Comparison of ENCODE assay signal across 26 mouse cellular contexts in genomic region chr19:34752391-34753092, GRCm38 (mm10). TPM values are rescaled to one million over a fixed set of nuclear protein-coding genes. Genes with fewer than 3 reads are reported as not detected.
DNase-seq lines count a peak whose midpoint lies in the region; ATAC-seq and TF ChIP-seq lines count a peak whose summit lies in the region.
"Had no signal": no experiment of that assay in that cellular context is flagged by ENCODE, and none has a peak within 500 bp of the region (broad histone marks: within the 10 kb centered on the region; RNA-seq: fewer than 3 reads in every experiment).

No protein-coding gene starts in this region.

- 61% methylated on average over 3 of the region's 3 CpGs for WGBS in heart, embryonic 14.5 days
- 70% methylated on average over 3 of the region's 3 CpGs for WGBS in liver, embryonic 16.5 days (ENCODE audit: insufficient replicate concordance)
- 66% methylated on average over 3 of the region's 3 CpGs for WGBS in liver, embryonic 11.5 days
- WGBS in lung, embryonic 16.5 days, result 28% methylated on average over 3 of the region's 3 CpGs

- ATAC-seq in heart, embryonic 14.5 days (ENCODE audit: insufficient number of reproducible peaks, insufficient read depth, low FRiP score, low read depth), result no peak
- ATAC-seq in liver, embryonic 16.5 days (ENCODE audit: low read depth), result peak; percentile 64
- ATAC-seq in liver, embryonic 11.5 days (replicated peaks; ENCODE audit: low FRiP score), result no peak
- ATAC-seq in lung, embryonic 16.5 days (ENCODE audit: low read depth), result peak; percentile 63
- ATAC-seq: forebrain, embryonic 16.5 days; midbrain, embryonic 13.5 days had no signal

- no peaks in the 10 kb centered on the region for H3K36me3 ChIP-seq in heart, embryonic 14.5 days (ENCODE audit: control insufficient read depth, insufficient read depth, low read length)
- no peaks in the 10 kb centered on the region for H3K36me3 ChIP-seq in liver, embryonic 16.5 days (ENCODE audit: control insufficient read depth, insufficient read depth)
- H3K36me3 ChIP-seq in liver, embryonic 11.5 days (ENCODE audit: control insufficient read depth, insufficient read depth, low read length), result no peaks in the 10 kb centered on the region
- H3K36me3 ChIP-seq in lung, embryonic 16.5 days (ENCODE audit: control insufficient read depth, insufficient read depth, low read length), result no peaks in the 10 kb centered on the region
- H3K36me3 ChIP-seq: embryonic facial prominence, embryonic 10.5 days; hindbrain, embryonic 15.5 days; kidney, embryonic 15.5 days; limb, embryonic 12.5 days; midbrain, embryonic 13.5 days had no signal

- no peak overlapping the region for H3K4me3 ChIP-seq in heart, embryonic 14.5 days (ENCODE audit: control insufficient read depth in 1 of 2, insufficient read depth in 1 of 2, low read depth in 1 of 2, low read length in 2 of 2)
- no peak overlapping the region for H3K4me3 ChIP-seq in liver, embryonic 16.5 days (ENCODE audit: low read depth, low read length)
- no peak overlapping the region for H3K4me3 ChIP-seq in liver, embryonic 11.5 days (ENCODE audit: low read depth, low read length)
- no peak overlapping the region for H3K4me3 ChIP-seq in lung, embryonic 16.5 days (ENCODE audit: low read length)
- H3K4me3 ChIP-seq in gastrocnemius, adult 2 months, result no peak overlapping the region
- H3K4me3 ChIP-seq: embryonic facial prominence, embryonic 10.5 days; hindbrain, embryonic 15.5 days; kidney, embryonic 15.5 days; limb, embryonic 12.5 days; megakaryocyte, embryonic 14.5 days; midbrain, embryonic 13.5 days had no signal

- H3K4me1 ChIP-seq in heart, embryonic 14.5 days (ENCODE audit: control insufficient read depth in 2 of 2, insufficient read depth in 2 of 2, low read length in 2 of 2), result peaks cover 5 to 13% of the 10 kb centered on the region in 2 experiments; a peak in 2 of 4 replicates
- H3K4me1 ChIP-seq in liver, embryonic 16.5 days (ENCODE audit: control insufficient read depth, low read depth, low read length), result no peaks in the 10 kb centered on the region; the same call in none of the 2 replicates
- 0 out of 2 replicates have a peak, but pooled peaks cover 2% of the 10 kb centered on the region for H3K4me1 ChIP-seq in liver, embryonic 11.5 days (replicated peaks; ENCODE audit: control insufficient read depth, insufficient read depth, low read length)
- peaks cover 2% of the 10 kb centered on the region; the same call in 1 of the 2 replicates for H3K4me1 ChIP-seq in lung, embryonic 16.5 days (replicated peaks; ENCODE audit: control insufficient read depth, insufficient read depth, low read length)
- H3K4me1 ChIP-seq: embryonic facial prominence, embryonic 10.5 days; hindbrain, embryonic 15.5 days; midbrain, embryonic 13.5 days had no signal

- intact Hi-C loops in heart, postnatal 36 days (cut with DNase I), result loop anchor here (5.0 kb wide), 1 partner anchor 85 kb away; no protein-coding TSS in a partner anchor
- intact Hi-C loops in gastrocnemius, adult 2 months (cut with DNase I), result no loop called here

- no peak overlapping the region for H3K4me2 ChIP-seq in heart, embryonic 14.5 days (ENCODE audit: low read length)
- H3K4me2 ChIP-seq in liver, embryonic 16.5 days (ENCODE audit: low read depth, low read length), result no peak overlapping the region
- H3K4me2 ChIP-seq in liver, embryonic 11.5 days, result no peak overlapping the region
- no peak overlapping the region for H3K4me2 ChIP-seq in lung, embryonic 16.5 days (ENCODE audit: low read depth, low read length)
- H3K4me2 ChIP-seq: hindbrain, embryonic 15.5 days; kidney, embryonic 15.5 days; limb, embryonic 12.5 days; midbrain, embryonic 13.5 days had no signal

- no peak overlapping the region for H3K9ac ChIP-seq in heart, embryonic 14.5 days (ENCODE audit: low read length)
- H3K9ac ChIP-seq in liver, embryonic 16.5 days (ENCODE audit: low read depth, low read length), result no peak overlapping the region
- H3K9ac ChIP-seq in liver, embryonic 11.5 days (ENCODE audit: low read depth, low read length), result no peak overlapping the region
- H3K9ac ChIP-seq in lung, embryonic 16.5 days (ENCODE audit: low read length), result no peak overlapping the region
- H3K9ac ChIP-seq: hindbrain, embryonic 15.5 days; kidney, embryonic 15.5 days; limb, embryonic 12.5 days; liver, embryonic 14.5 days; midbrain, embryonic 13.5 days had no signal

- no peak for DNase-seq in heart, postnatal 36 days
- DNase-seq in liver, embryonic 11.5 days (ENCODE audit: low spot score), result no peak
- peak; percentile 48 for DNase-seq in lung, postnatal 36 days
- no peak for DNase-seq in gastrocnemius, adult 2 months
- no peak for DNase-seq in frontal cortex, postnatal 10 days (ENCODE audit: low spot score in 2 of 2)
- DNase-seq: adrenal gland, adult 2 months; B cell, adult 2 months; cerebellum, adult 11-12 months; cerebellum, postnatal 10 days; gastrocnemius, postnatal 36 days; kidney, postnatal 36 days; thymus, postnatal 14 days had no signal

- no peak for TF ChIP-seq CTCF in gastrocnemius, adult 2 months (IDR thresholded peaks at IDR 0.05)

- no peaks in the 10 kb centered on the region for H3K9me3 ChIP-seq in heart, embryonic 14.5 days (ENCODE audit: control insufficient read depth, low read length)
- H3K9me3 ChIP-seq in liver, embryonic 16.5 days (replicated peaks; ENCODE audit: control insufficient read depth, low read length), result no peaks in the 10 kb centered on the region
- no peaks in the 10 kb centered on the region for H3K9me3 ChIP-seq in liver, embryonic 11.5 days (ENCODE audit: control insufficient read depth, low read length)
- no peaks in the 10 kb centered on the region; the same call in 1 of the 2 replicates for H3K9me3 ChIP-seq in lung, embryonic 16.5 days (ENCODE audit: control insufficient read depth, low read length)
- H3K9me3 ChIP-seq: embryonic facial prominence, embryonic 10.5 days; hindbrain, embryonic 15.5 days; kidney, embryonic 15.5 days; midbrain, embryonic 13.5 days had no signal

- H3K27me3 ChIP-seq in heart, embryonic 14.5 days (ENCODE audit: control insufficient read depth, insufficient read depth, low read length), result no peaks in the 10 kb centered on the region
- H3K27me3 ChIP-seq in liver, embryonic 16.5 days (ENCODE audit: control insufficient read depth, insufficient read depth, low read depth, low read length), result no peaks in the 10 kb centered on the region
- no peaks in the 10 kb centered on the region for H3K27me3 ChIP-seq in liver, embryonic 11.5 days (replicated peaks; ENCODE audit: control insufficient read depth, insufficient read depth, low read length)
- no peaks in the 10 kb centered on the region for H3K27me3 ChIP-seq in lung, embryonic 16.5 days (ENCODE audit: control insufficient read depth, insufficient read depth, low read depth, low read length)
- H3K27me3 ChIP-seq: hindbrain, embryonic 15.5 days had no signal

- peak overlapping the region; percentile 58 to 71 for H3K27ac ChIP-seq in heart, embryonic 14.5 days (replicated peaks in 1 of 2; ENCODE audit: control insufficient read depth in 1 of 2, insufficient read depth in 1 of 2, low read depth in 2 of 2, low read length in 2 of 2)
- no peak overlapping the region for H3K27ac ChIP-seq in liver, embryonic 16.5 days (ENCODE audit: low read length)
- no peak overlapping the region for H3K27ac ChIP-seq in liver, embryonic 11.5 days (ENCODE audit: low read depth, low read length)
- peak overlapping the region; percentile 50 for H3K27ac ChIP-seq in lung, embryonic 16.5 days (ENCODE audit: low read length)
- H3K27ac ChIP-seq in gastrocnemius, adult 2 months, result no peak overlapping the region
- H3K27ac ChIP-seq: embryonic facial prominence, embryonic 10.5 days; hindbrain, embryonic 15.5 days; kidney, embryonic 15.5 days; limb, embryonic 12.5 days; liver, embryonic 14.5 days; midbrain, embryonic 13.5 days had no signal

RNA-seq across cellular contexts. Expression of gene Slc16a12, which starts 5.5 kb away (rescaled TPM):
- 19.7 and 20.2 TPM in 2 replicates for polyA plus RNA-seq in heart, embryonic 14.5 days (2014; fragmentation: Nextera tagmentation; extraction: Ambion mirVana)
- 1 to 10 TPM; 1.7 to 1.9 TPM for total RNA-seq in heart, postnatal 36 days (2021)
- polyA plus RNA-seq in liver, embryonic 16.5 days (2015; fragmentation: Nextera tagmentation; extraction: Ambion mirVana), result 15.3 and 16.5 TPM in 2 replicates
- 11.6 and 13.0 TPM in 2 replicates for polyA plus RNA-seq in liver, embryonic 11.5 days (2014; fragmentation: Nextera tagmentation; extraction: Ambion mirVana)
- polyA plus RNA-seq in lung, embryonic 16.5 days (2015; fragmentation: Nextera tagmentation; extraction: Ambion mirVana), result 15.7 and 16.0 TPM in 2 replicates
- under 1 TPM; 0.38 to 0.47 TPM for total RNA-seq in gastrocnemius, adult 2 months (2021)
- total RNA-seq: MEL; monocyte, adult 5-6 weeks; neutrophil, adult 5-6 weeks had no signal

Comparison
In these comparisons a context has a peak if more than half of its experiments do, and no peak if none do; other contexts are left out.
1. ATAC-seq: peak in liver, embryonic 16.5 days (single experiment) and lung, embryonic 16.5 days (single experiment); none in heart, embryonic 14.5 days (single experiment) and liver, embryonic 11.5 days (single experiment).
2. H3K27ac ChIP-seq: peak in heart, embryonic 14.5 days (2 of 2) and lung, embryonic 16.5 days (single experiment); none in liver, embryonic 16.5 days (single experiment), liver, embryonic 11.5 days (single experiment) and gastrocnemius, adult 2 months (single experiment).